Mouse (Mus musculus) right cerebral cortex, postnatal 25 days (tissue): Measurements from ENCODE around the gene Rasef.
"Not testable (repeated sequence)": the region's sequence is repeated elsewhere in the genome, so short reads cannot be mapped to it uniquely, and the experiment has no call there.

Experiments used
- DNase-seq: peaks from one replicate; pipeline ENCODE4 v3.0.0; 2022

The Rasef gene

DNA sequence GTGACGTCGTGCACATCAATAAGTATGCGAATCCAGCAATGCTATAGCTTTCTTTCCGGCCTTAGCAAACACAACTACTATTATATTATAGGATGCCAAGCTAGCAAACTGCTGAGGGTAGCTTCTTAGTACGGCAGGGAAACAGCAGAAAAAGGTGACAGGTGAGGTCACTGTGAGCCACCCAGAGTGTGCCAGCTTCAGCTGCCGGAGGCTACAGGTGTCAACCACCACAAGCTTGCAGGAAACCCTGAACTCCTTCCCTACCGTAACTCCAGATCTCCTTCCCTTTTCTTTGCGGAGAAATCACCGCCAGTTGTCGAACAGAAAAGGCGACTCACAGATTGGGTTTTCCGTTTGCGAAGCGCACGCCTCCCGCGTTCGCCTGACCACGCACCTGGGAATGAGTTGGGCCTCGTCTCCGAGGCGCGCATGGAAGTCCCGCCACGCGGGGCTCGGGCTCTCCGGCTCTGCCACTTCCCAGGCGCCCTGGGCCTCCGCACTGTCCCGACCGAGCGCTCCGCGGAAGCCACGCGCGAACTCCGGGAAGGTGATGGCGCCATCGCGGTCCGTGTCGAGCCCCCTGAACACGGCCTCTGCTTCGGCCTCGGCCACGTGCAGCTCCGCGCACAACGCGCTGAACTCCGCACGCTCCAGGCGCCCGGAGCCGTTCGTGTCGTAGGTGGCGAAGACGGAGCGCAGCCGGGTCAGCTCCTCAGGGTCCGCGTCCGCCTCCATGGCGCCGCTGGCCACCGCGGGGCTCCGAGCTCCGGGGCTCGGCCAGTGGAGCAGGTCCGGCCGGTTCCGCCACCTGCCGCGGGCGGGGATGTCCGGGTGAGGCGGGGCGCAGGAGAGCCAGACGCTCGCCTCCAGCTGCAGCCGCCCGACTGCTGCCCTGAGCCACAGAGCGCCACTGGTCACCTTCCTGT is at the start of gene Rasef:
Gene Rasef, minus strand, starts transcription at position 735 of the 926 bp plus-strand sequence.
- DNase-seq, result peak; percentile 18

DNA sequence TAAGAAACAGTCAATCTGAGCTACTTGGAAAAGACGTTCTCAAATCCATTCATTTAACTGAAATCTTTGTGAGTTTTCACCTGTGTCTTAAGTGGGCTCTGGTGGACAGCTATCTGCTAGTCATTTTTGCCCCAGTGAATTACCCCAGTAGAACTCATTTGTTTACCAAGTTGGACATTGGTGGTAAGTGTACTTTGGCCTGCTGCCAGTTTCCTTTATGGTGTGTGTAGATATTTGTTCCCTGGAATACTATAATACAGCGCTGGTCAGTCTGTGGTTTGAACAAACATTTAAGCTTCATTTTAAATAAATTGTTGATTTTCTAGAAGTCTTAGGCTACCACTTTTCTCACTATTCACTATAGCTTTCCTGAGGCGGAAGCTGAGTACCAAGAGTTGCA is 35.8 kb upstream of the Rasef start:
- DNase-seq, result no peak

DNA sequence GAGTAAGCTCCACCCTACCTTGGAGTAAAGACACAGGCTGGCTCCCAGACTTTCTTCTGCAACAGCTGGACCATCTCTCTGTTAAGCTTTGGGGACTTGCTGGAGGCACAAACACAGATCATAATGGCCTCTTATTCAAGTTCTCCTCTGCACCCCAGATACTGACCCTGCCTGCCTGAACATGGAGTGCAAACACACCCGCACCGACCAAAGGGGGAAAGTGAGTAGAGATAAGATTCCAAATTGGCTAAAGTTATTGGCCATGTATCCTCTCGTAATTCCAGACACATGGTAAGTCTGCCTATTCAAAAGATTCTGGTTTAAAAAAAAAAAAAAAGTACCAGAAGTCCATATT is 369 bp upstream of the Rasef start:
- no peak for DNase-seq

DNA sequence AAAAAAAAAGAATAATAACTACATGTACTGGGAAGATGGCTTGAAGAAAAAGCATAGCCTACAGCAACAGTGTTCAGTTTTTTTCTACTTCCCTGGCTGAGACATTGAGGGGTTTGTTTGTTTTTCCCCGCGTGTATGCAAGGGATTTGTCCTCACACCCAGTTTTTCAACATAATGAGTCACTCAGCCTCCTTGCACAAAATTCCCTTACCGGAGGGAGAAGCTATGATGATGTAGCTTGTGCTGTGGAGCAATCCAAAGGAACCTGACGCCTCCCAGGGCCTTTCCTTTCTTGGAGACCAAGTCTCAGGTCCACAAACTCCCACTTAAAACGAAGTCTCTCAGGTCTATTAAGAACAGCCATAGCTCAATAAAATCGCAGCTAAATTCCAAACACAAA is 1.3 kb downstream of the Rasef start:
- DNase-seq, result no peak

DNA sequence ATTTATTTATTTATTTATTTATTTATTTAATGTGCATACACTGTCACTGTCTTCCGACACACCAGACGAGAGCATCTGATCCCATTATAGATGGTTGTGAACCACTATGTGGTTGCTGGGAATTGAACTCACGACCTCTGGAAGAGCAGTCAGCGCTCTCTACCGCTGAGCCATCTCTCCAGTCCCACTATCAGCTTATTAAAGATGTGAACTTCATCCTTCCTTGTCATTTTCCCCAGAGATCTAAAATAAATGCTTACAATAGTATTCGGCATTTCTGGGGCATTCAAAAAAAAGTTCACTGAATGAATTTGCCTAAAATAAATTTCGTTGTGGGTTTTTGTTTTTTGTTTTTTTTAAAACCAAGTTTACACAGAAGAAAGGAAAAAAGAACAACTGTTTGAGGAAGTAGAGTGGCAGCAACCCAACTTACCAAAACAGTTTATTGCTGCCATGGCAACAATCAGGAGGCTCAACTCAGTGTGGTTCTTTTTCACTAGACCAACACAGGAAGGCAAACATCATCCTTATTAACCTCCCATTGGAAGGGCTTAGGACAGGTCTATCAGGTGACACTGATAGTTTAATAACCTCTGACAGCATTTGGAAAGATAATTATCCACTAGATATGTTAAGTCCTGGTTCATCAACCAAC is 2.6 kb downstream of the Rasef start:
- DNase-seq, result no peak

DNA sequence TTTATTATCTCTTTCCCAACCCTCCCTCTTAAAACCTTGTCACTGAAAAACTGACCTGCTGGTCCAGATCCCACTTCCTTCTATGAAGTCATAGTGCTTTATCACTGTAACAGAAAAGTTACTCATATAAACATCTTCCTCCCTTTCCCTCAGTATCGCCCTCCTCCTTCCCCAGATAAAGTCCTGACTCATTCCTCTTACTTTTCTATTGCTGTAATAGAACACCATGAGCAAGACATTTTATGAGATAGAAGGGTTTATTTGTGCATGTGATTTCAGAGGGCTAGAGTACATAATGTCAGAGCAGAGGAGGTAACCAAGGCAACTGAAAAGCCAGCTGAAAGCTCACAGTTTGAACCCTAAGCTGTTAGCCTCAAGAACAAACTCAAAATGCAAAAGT is 6.6 kb downstream of the Rasef start:
- no peak for DNase-seq

DNA sequence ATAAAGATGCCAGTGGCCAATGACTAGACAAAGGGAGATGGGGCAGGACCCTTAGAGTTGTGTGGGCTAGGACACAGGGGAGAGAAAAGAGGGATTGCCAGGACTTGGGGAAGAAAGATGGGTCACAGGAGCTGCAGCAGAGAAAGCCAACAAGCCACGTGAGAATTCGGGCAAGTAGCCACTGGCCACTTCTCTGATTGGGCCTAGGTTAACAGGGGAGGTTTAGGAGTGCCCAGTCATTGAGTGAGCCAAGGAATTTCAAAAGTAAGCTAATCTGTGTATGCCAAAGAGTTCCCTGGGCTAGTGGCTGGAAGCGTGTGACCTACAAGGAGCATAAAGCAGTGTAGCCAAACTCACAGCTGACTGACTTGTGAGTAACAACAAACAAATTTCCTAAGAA is 9.7 kb downstream of the Rasef start:
- no peak for DNase-seq

DNA sequence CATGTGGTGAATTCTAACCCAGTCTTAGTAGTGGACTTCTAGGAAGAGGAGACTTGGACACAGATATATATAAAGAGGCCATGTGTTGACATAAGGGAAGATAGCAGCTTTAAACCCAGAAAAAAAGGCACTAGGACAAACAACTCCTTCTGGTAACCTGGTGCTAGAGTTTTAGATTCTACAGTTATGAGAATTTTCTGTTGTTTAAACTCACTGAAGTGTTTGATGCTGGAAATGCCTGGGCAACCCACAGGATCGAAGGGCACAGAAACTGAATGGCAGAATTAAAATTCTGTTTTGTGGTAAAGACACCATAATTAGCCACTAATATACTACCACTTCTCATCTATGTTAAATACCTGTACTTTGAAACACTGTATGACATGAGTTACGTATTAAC is 15.5 kb downstream of the Rasef start:
- DNase-seq, result no peak

DNA sequence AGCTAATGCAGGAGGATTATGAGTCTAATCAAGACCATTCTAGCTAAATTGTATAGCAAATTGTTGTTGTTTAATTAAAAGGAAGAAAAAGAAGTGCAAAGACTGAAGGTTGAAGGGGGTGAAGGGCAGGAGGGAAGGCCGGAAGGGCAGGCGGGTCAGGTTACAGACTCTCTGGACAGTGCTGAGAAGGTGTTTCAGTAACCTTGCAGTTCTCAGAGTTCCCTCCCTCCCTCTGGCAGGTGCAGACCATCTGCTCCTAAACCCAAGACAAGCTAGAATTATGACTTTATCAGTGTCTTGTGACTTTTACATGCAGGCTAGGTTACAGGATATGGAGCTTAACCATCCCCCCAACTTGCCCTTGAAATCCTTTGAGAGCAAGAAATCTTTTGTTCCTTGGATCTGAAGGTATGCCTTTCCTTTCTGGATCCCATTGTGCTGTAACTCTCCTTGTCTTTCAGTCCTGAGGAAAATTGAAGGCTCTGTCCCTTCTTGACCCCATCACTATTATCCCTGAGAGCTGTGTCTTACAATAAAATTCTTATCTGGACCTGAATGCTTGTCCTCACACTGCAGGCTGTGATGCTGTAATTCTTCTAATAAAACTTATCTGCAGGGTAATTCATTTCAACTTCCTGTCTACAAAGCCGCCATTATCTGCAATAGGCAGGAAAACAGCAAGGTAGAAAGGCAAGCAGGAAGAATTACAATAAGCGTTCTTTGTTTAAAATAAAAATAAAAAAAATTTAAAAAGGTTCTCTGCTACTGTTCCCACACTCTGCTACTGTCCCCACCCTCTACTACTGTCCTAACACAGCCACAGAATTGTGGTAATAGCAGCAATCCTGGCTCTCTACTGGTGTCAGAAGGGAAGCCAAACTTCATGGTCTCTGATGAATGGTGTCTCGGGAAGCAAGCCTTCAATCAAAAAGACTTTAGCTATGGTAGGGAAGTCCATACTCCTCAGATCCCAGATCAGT is 16.7 kb downstream of the Rasef start:
- DNase-seq, result no peak

DNA sequence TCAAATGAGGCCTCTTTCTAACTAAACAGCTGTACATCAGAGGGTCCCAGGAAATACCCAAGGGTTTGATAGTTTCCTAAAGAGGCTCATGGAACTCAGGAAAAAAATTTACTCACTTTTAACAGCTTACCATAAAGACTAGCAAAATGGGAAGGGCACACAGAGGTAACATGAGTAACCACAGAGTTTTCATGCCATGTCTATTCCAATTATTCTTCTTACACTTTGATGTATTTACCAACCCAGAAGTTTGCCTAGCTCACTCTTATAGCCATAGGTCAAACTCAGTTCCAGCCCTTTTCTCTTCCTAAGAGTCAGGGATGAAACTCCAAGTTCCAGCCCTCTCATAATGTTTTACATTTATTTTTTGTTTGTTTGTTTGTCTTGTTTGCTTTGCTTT is 18.8 kb downstream of the Rasef start:
- DNase-seq, result no peak

DNA sequence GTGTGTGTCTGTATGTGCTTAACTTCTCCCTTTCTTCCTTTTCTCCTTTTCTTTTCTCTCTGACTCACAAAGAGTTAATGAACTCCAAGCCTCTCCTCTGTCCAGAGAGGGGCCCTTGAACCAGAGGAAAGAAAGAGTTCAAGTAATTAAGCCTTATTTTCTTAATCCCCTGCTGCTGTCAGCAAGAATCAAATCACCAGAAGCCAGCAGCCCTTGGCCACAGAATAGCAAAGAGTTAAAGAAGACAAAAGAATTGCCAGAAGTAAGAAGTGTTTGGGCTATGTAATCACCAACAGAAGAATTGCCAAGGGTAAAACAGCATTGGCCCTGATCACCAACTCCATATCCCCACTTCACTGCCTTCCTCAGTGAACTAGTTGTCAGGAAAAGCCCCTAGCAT is 20.2 kb downstream of the Rasef start:
- DNase-seq, result no peak

DNA sequence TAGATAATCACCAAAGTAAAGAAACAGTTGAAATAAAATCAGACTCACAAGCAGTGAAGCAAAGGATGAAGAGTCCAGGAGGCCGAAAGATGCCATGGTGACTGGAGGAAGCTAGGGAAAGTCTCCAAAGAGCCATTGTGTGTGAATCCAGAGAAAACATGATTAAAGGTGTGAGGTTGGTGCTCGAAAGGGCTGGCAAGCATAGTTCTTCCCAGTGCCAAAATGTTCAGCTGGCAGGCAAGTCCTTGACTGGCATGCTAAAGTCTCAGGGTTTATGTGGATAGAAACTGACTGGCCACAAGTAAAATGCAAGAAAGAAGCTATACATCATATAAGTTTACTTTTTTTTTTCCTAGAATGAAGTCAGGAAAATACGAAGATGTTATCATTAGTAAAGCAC is 22.6 kb downstream of the Rasef start:
- DNase-seq, result no peak

DNA sequence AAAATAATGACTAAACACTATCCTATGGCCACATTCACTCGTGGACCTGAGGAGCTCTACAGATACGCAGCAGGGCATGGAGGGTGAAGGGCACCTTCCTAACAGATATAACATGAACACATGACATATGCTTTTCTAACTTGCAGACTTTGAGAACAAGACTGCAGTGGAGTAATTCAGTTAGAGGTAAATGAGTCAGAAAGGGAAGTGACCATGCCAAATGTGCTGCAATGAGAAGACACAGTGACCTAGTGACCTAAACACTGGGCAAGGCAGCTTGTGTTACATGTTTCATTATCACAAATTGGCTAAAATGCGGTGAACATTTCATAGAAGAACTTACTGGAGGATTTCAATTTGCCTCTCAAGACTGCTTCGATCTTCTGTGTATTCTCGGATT is 42.6 kb downstream of the Rasef start:
- no peak for DNase-seq

DNA sequence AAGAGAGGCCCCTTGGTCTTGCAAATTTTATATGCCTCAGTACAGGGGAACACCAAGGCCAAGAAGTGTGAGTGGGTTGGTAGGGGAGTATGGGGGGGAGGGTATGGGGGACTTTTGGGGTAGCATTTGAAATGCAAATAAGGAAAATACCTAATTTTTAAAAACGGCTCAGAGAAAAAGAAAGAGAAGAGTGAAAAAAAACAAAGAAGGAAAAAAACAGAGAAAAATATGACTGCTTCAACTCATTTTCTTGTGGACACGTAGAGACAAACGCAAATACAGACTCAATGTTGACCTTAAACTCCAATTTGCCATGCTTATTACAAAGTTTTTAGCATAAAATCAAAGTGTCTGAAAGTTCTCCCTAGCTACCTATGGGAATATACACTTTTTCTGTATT is 51.4 kb downstream of the Rasef start:
- no peak for DNase-seq

DNA sequence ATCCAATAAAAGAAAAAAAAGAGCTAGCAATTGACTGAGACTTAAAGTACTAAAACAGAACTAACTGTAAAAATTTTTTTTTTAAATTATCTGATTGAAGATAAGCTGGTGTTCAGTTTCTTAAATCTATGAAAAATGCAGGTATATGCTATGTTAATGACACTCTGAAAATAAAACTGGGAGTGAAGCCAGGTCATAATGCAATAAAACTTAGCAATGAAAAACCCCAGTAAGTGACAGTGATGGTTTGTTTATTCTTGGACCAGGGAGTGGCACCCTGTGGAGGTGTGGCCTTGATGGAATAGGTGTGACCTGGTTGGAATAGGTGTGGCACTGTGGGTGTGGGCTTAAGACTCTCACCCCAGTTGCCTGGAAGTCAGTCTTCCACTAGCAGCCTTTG is 71.0 kb downstream of the Rasef start:
- no peak for DNase-seq

DNA sequence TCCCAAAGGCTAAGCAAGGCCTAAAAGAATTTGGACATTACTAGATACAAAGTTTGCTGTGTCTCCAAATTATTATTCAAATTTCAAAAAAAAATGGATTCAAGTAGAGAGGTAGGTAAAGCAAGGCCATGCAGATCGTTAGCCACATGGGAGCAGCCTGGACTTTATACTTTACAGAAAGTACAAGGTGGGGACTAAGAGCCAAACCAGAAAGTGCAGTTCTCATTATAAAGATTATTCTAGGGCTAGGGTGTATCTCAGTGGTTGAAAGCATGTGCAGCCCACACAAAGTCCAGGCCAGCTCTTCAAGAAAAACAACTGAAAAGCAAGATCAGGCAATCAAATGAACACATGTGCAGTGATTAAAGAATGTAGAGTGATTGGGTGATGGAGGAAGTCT is 72.0 kb downstream of the Rasef start:
- DNase-seq, result no peak

DNA sequence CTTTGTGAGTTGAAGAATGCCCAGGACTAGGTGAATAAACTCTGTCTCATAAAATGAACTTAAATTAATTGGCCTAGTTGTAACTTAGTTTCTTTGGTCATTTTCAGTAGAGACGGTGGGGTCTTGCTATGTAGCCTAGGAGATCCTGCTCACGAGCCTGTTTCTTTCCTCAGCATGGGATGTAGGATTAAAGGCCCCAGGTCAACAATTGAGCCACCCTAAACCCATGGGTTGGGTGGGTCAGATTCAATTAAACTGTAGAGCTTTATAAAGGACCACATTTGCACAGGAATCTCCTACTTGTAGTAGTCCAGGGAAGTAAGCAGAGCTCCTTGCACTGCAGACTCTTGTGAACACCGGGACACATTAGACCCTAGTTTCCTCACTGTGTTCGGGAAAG is 107.6 kb downstream of the Rasef start, which contains the start of gene Gm428:
Gene Gm428, plus strand, starts transcription at position 301 of the 400 bp plus-strand sequence.
- not testable (repeated sequence) for DNase-seq

DNA sequence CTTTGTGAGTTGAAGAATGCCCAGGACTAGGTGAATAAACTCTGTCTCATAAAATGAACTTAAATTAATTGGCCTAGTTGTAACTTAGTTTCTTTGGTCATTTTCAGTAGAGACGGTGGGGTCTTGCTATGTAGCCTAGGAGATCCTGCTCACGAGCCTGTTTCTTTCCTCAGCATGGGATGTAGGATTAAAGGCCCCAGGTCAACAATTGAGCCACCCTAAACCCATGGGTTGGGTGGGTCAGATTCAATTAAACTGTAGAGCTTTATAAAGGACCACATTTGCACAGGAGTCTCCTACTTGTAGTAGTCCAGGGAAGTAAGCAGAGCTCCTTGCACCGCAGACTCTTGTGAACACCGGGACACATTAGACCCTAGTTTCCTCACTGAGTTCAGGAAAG is 122.7 kb downstream of the Rasef start, which contains the start of gene Gm11239:
Gene Gm11239, plus strand, starts transcription at position 301 of the 400 bp plus-strand sequence.
- DNase-seq, result not testable (repeated sequence)
